Mouse (Mus musculus) embryonic stem cell, embryonic (primary cell): ENCODE data around the gene Tagln3.

ENCODE experiments used
- CTCF ChIA-PET, 4 experiments: fragments of 300-600 bp in 2 of 4; fragments of 350-600 bp in 2 of 4; sonication (Branson Sonifier 250); formaldehyde crosslinking; loops; one replicate each; lab custom pipeline; 2022; ENCODE audit warnings: inconsistent platforms in 2 of 4; lab: Charles Lee
- POLR2A ChIA-PET, 4 experiments: fragments of 300-600 bp in 2 of 4; fragments of 350-600 bp in 2 of 4; sonication (Branson Sonifier 250); formaldehyde crosslinking; loops; one replicate each; lab custom pipeline; 2022; ENCODE audit warnings: antibody characterized with exemption in 4 of 4, inconsistent platforms in 1 of 4; lab: Charles Lee

Gene Tagln3

GRCm38 (mm10) chr16:45685295-45685694 is 39.1 kb downstream of the Tagln3 start:
- CTCF ChIA-PET: interaction anchor here (0.6 to 2.0 kb wide), 18 partner anchors 8 to 289 kb away, joined by 3 to 10 read pairs (median 4); partner anchors contain the start of genes Abhd10 (in 1 of the 4), Tagln3 (in 1 of the 4) and Tmprss7 (in 1 of the 4)
- POLR2A ChIA-PET: interaction anchor here in 1 of 4 experiments (0.7 kb wide), 1 partner anchor 8 kb away, joined by 3 read pairs; no protein-coding TSS in a partner anchor

GRCm38 (mm10) chr16:45684815-45685214 is 39.6 kb downstream of the Tagln3 start:
- CTCF ChIA-PET: interaction anchor here (0.6 to 2.0 kb wide), 21 partner anchors 8 to 358 kb away, joined by 3 to 10 read pairs (median 4); partner anchors contain the start of genes Abhd10 (in 1 of the 4), Tagln3 (in 1 of the 4) and Tmprss7 (in 1 of the 4)
- POLR2A ChIA-PET: no interaction called here

- ChIA-PET POLR2A (interaction anchor here in 2 of 4 experiments (0.9 to 1.2 kb wide), 2 partner anchors 97 to 952 kb away, joined by 3 to 4 read pairs; partner anchors contain the start of gene Nepro (in 1 of the 2)), CTCF (interaction anchor here in 3 of 4 experiments (0.6 to 1.2 kb wide), 7 partner anchors 8 to 540 kb away, joined by 3 to 7 read pairs (median 4); no protein-coding TSS in a partner anchor)
Measured at GRCm38 (mm10) chr16:45676462-45676861, 47.9 kb downstream of the Tagln3 start.

GRCm38 (mm10) chr16:45670005-45670404 is 54.4 kb downstream of the Tagln3 start:
- CTCF ChIA-PET: no interaction called here
- POLR2A ChIA-PET: no interaction called here

- ChIA-PET CTCF (no interaction called here), POLR2A (no interaction called here)
Measured at GRCm38 (mm10) chr16:45668178-45668577, 56.2 kb downstream of the Tagln3 start.

GRCm38 (mm10) chr16:45666136-45666535 is 58.3 kb downstream of the Tagln3 start:
- POLR2A ChIA-PET: interaction anchor here in 1 of 4 experiments (0.8 kb wide), 1 partner anchor 25 kb away, joined by 4 read pairs; no protein-coding TSS in a partner anchor
- CTCF ChIA-PET: no interaction called here

GRCm38 (mm10) chr16:45662381-45662780 is 62.0 kb downstream of the Tagln3 start:
- ChIA-PET POLR2A (no interaction called here), CTCF (no interaction called here)
